Mouse (Mus musculus) embryonic fibroblast, embryonic 13.5 days (primary cell): ENCODE measurements at regions not wholly inside any gene's neighbourhood (a gene's known extent, or its start where the extent isn't known, plus 50 kb on each side); places are given as distances from the start of the nearest gene placed in this dataset.

Source experiments
- CTCF ChIP-seq: IDR thresholded peaks from 2 replicates; pipeline ENCODE4 v1.5.1; 2011; ENCODE audit warnings: mild to moderate bottlenecking, control low read depth, low read length, moderate library complexity, borderline replicate concordance; ENCODE audit not compliant: insufficient read depth
- POLR2A ChIP-seq: IDR thresholded peaks from 2 replicates; pipeline ENCODE4 v1.6.1; 2011; ENCODE audit warnings: low read depth, mild to moderate bottlenecking, control low read depth, low read length, moderate library complexity

DNA sequence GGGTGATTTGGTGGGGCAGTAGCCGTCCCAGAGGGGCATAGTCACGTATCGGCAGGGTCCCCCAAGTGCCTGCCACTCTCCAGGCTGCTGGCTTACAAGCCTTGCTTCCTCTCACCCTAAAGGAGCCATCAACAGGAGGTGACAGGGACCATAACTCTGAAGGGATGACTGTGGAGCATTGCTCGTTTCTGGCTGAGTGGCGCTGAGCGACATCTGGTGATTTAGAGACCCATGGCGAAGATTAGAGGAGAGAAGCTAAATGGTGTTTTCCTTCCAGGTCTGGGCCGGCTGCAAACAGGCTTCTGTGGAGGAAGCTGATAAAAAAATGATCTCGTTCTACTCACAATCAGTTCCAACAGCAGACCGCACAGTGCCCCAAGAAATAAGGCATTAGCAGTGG is 193.2 kb upstream of the Sulf2 start:
- no peak for TF ChIP-seq POLR2A
- TF ChIP-seq CTCF: no peak
